Mouse (Mus musculus): ENCODE data around the gene Cd200r3. TPM values are rescaled to one million over a fixed set of nuclear protein-coding genes. Genes with fewer than 3 reads are reported as not detected.

Cd200r3 gene
- polyA plus RNA-seq, 1 experiment from 2014 or later = not detected

DNA sequence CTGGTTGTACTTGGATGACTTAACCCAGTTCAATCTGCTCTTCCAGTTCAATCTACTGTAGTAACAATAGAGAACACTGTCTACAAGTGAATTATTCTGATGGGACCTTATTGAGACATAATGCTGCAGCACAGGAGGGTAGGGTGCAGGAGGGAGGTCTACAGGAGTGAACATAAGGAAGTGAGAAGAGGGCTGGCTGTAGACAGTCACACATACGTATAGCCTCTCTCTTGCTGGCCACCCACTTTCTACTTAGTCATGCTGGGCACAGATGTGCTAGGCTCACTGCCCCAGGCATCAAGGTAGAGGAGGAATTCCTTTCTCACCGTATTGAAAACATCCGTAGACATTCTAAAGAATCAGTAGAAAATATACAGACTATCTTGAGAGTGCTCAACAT, 61.0 kb downstream of the Cd200r3 start:
- H3K4me1 ChIP-seq (ENCODE audit: control insufficient read depth, insufficient read depth, low read length) = no peaks in the 10 kb centered on the region
- WGBS = 69% methylated on average over 3 of the region's 3 CpGs
- H3K4me2 ChIP-seq = no peak overlapping the region

DNA sequence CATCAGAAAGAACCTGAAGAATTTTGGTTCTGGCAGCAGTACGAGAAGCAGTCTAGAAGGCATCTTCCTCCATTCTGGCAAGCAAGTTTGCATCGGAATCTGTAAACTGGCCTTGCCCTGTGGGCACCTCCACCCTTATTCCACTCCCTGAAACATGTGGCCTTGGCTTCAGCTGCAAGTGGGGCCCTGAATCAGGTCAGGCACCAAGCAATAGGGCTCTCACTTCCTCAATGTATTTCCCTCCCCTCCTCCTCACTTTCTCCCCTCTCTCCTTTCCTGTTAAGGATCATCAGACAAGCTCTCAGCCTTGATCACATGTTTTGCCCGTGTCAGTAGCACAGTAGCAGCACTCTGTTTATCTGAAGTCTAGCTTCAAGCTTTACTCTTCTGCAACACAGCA, 61.8 kb downstream of the Cd200r3 start:
- Histone ChIP-seq H3K4me3 (ENCODE audit: low read depth, low read length) (no peak overlapping the region), H3K9ac (ENCODE audit: low read length) (no peak overlapping the region), H3K27me3 (ENCODE audit: control insufficient read depth, insufficient read depth, low read length) (no peaks in the 10 kb centered on the region), H3K9me3 (ENCODE audit: control insufficient read depth, low read length) (no peaks in the 10 kb centered on the region), H3K4me2 (no peak overlapping the region), H3K4me1 (ENCODE audit: control insufficient read depth, insufficient read depth, low read length) (no peaks in the 10 kb centered on the region), H3K36me3 (ENCODE audit: control insufficient read depth, insufficient read depth, low read length) (no peaks in the 10 kb centered on the region), H3K27ac (ENCODE audit: low read depth, low read length) (no peak overlapping the region)
- WGBS = 72% methylated on average over 3 of the region's 3 CpGs
- no peak for ATAC-seq (ENCODE audit: low FRiP score)
- no peak for DNase-seq (ENCODE audit: low spot score, missing footprints)

More for the DNA sequence above, 61.0 kb downstream of the Cd200r3 start:
- Histone ChIP-seq H3K9ac (ENCODE audit: low read length) (no peak overlapping the region), H3K27ac (ENCODE audit: low read depth, low read length) (no peak overlapping the region), H3K9me3 (ENCODE audit: control insufficient read depth, low read length) (no peaks in the 10 kb centered on the region), H3K36me3 (ENCODE audit: control insufficient read depth, insufficient read depth, low read length) (no peaks in the 10 kb centered on the region), H3K27me3 (ENCODE audit: control insufficient read depth, insufficient read depth, low read length) (no peaks in the 10 kb centered on the region), H3K4me3 (ENCODE audit: low read depth, low read length) (no peak overlapping the region)
- ATAC-seq (ENCODE audit: low FRiP score) = no peak
- no peak for DNase-seq (ENCODE audit: low spot score, missing footprints)

DNA sequence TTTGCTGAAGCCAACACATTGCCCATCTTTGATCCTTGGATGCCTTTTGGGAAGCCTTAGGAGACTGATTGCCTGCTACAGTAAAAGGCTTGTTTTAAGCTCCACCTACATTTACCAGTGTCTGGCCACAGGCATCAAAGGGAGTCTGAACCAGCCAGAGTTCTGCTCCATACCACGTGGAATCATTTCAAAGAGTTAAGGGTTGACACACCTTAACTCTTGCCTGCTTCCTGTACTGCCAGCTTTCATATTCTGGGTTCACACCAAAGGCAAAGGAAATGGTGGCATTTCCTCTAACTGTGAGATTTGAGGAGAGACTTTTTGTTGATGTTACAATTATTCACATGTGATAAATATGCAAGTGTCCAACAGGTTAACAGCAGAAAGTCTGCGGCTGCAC, 63.5 kb downstream of the Cd200r3 start:
- WGBS = 79% methylated on average over 2 of the region's 2 CpGs
- Histone ChIP-seq H3K36me3 (ENCODE audit: control insufficient read depth, insufficient read depth, low read length) (no peaks in the 10 kb centered on the region), H3K4me3 (ENCODE audit: low read depth, low read length) (no peak overlapping the region), H3K27ac (ENCODE audit: low read depth, low read length) (no peak overlapping the region), H3K4me2 (no peak overlapping the region), H3K9ac (ENCODE audit: low read length) (no peak overlapping the region), H3K4me1 (ENCODE audit: control insufficient read depth, insufficient read depth, low read length) (no peaks in the 10 kb centered on the region), H3K27me3 (ENCODE audit: control insufficient read depth, insufficient read depth, low read length) (no peaks in the 10 kb centered on the region), H3K9me3 (ENCODE audit: control insufficient read depth, low read length) (no peaks in the 10 kb centered on the region)
- ATAC-seq (ENCODE audit: low FRiP score) (no peak), DNase-seq (ENCODE audit: low spot score, missing footprints) (no peak)

DNA sequence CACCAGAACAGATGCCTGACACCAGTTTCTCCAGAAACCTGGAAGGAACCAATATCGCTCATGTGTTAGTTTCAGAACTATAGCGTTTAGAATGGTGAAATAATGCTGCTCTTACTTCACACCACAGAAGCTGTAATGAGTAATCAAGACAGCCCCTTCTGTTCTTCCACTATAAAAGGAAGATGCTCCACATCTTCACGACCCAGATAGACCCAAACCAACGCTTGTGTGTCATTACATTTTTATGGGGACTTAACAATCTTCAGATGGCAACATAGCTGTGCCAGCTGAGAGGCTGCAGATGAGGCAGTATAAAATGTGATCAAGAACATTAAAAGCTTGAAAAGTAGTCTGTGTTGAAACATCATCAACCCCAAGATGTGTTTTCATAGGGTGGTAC, 64.3 kb downstream of the Cd200r3 start:
- no peaks in the 10 kb centered on the region for H3K9me3 ChIP-seq (ENCODE audit: control insufficient read depth, low read length)
- H3K27me3 ChIP-seq (ENCODE audit: control insufficient read depth, insufficient read depth, low read length) = no peaks in the 10 kb centered on the region
- no peaks in the 10 kb centered on the region for H3K4me1 ChIP-seq (ENCODE audit: control insufficient read depth, insufficient read depth, low read length)
- H3K4me2 ChIP-seq = no peak overlapping the region
- ATAC-seq (ENCODE audit: low FRiP score) (no peak), DNase-seq (ENCODE audit: low spot score, missing footprints) (no peak)
- H3K36me3 ChIP-seq (ENCODE audit: control insufficient read depth, insufficient read depth, low read length) = no peaks in the 10 kb centered on the region
- WGBS = 84% methylated on average over 4 of the region's 4 CpGs
- H3K27ac ChIP-seq (ENCODE audit: low read depth, low read length) = no peak overlapping the region
- H3K4me3 ChIP-seq (ENCODE audit: low read depth, low read length) = no peak overlapping the region
- H3K9ac ChIP-seq (ENCODE audit: low read length) = no peak overlapping the region

DNA sequence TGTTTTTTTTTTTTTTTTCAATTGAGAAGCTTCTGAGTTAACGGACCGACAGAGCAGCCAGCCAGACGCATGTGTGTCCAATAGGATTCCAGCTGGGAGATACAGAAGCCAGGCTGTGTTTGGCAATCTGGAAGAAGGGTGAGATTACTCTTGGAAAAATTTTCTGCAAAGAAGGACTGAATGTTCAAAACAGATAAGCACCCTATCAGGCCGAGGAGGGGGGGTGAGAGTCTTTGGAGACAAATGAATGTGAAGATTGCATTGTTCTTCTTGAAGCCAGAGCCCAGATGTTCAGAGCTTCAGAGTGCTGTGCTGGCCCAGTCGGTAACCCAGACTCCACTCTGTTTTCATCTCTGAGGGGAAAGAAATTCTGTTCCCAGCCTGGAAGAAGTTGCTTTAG, 66.2 kb downstream of the Cd200r3 start:
- H3K9ac ChIP-seq (ENCODE audit: low read length) = no peak overlapping the region

DNA sequence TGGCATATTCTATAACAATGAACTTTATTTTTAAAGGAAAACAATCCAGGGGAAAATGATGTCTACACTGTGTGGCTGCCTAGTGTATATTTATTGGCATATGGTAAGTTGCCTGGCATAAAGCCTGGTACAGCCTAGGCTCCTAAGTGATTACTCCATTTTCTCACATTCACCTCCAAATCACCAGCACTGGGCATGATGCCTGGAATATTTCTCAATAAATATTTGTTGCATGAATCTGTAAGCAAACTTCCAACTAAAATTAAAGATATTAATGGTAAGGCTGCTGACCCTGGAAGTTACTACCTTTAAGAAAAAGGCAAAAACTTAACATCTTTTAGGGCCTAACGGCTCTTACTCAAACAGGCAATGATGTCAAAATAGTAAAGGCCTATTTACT, 72.1 kb downstream of the Cd200r3 start:
- no peaks in the 10 kb centered on the region for H3K27me3 ChIP-seq (ENCODE audit: control insufficient read depth, insufficient read depth, low read length)
- H3K9ac ChIP-seq (ENCODE audit: low read length) = no peak overlapping the region
- H3K36me3 ChIP-seq (ENCODE audit: control insufficient read depth, insufficient read depth, low read length) = no peaks in the 10 kb centered on the region
- 89% methylated on average over 1 of the region's 1 CpGs for WGBS
- no peaks in the 10 kb centered on the region for H3K4me1 ChIP-seq (ENCODE audit: control insufficient read depth, insufficient read depth, low read length)
- DNase-seq (ENCODE audit: low spot score, missing footprints) = no peak
- no peak for ATAC-seq (ENCODE audit: low FRiP score)
- no peak overlapping the region for H3K4me2 ChIP-seq
- H3K9me3 ChIP-seq (ENCODE audit: control insufficient read depth, low read length) = no peaks in the 10 kb centered on the region
- no peak overlapping the region for H3K27ac ChIP-seq (ENCODE audit: low read depth, low read length)
- H3K4me3 ChIP-seq (ENCODE audit: low read depth, low read length) = no peak overlapping the region

More for the DNA sequence above, 66.2 kb downstream of the Cd200r3 start:
- Histone ChIP-seq H3K4me2 (no peak overlapping the region), H3K4me1 (ENCODE audit: control insufficient read depth, insufficient read depth, low read length) (no peaks in the 10 kb centered on the region), H3K4me3 (ENCODE audit: low read depth, low read length) (no peak overlapping the region), H3K9me3 (ENCODE audit: control insufficient read depth, low read length) (no peaks in the 10 kb centered on the region), H3K27ac (ENCODE audit: low read depth, low read length) (no peak overlapping the region), H3K27me3 (ENCODE audit: control insufficient read depth, insufficient read depth, low read length) (no peaks in the 10 kb centered on the region), H3K36me3 (ENCODE audit: control insufficient read depth, insufficient read depth, low read length) (no peaks in the 10 kb centered on the region)
- ATAC-seq (ENCODE audit: low FRiP score) = no peak
- no peak for DNase-seq (ENCODE audit: low spot score, missing footprints)
- 59% methylated on average over 5 of the region's 5 CpGs for WGBS

DNA sequence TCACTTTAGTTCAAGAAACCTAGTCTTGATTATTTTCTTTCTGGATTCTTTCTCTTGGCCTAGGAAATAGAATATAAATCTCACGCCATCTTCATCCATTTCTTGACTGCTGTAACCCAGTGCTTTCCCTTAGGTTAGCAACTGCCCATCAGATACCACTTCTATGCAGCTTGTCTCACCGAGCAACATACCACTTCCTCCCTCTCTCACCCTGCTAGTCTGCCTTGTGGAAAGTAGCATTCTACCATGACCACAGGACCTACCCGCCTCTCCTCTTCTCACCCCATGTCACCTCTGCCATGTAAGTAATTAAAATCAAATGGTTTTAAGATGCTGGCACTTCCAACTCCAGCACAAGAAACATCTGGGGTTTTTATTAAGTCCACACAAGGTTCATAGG, 73.0 kb downstream of the Cd200r3 start:
- Histone ChIP-seq H3K4me1 (ENCODE audit: control insufficient read depth, insufficient read depth, low read length) (no peaks in the 10 kb centered on the region), H3K9me3 (ENCODE audit: control insufficient read depth, low read length) (no peaks in the 10 kb centered on the region), H3K36me3 (ENCODE audit: control insufficient read depth, insufficient read depth, low read length) (no peaks in the 10 kb centered on the region), H3K4me2 (no peak overlapping the region), H3K27ac (ENCODE audit: low read depth, low read length) (no peak overlapping the region), H3K27me3 (ENCODE audit: control insufficient read depth, insufficient read depth, low read length) (no peaks in the 10 kb centered on the region), H3K4me3 (ENCODE audit: low read depth, low read length) (no peak overlapping the region), H3K9ac (ENCODE audit: low read length) (no peak overlapping the region)
- ATAC-seq (ENCODE audit: low FRiP score) = no peak
- WGBS = 81% methylated on average over 3 of the region's 3 CpGs
- no peak for DNase-seq (ENCODE audit: low spot score, missing footprints)

DNA sequence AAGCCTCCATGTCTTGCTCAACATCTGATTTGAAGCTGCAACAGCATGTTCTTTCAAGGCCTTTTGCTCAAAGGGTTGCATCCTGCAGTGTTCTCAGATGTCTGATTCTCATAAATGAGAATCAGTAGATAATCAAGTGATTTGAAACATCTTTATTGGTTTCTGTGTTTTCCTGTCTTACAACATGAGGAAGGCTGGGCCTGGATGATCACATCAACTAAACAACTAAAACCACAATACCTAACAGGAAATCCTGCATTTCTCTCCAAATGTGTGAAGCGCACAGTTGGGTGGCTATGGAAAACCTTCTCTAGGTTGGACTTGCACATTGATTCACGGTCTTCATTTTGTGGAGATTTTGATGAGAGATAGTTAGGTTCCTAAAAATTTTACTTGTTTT, 75.4 kb downstream of the Cd200r3 start:
- Histone ChIP-seq H3K9me3 (ENCODE audit: control insufficient read depth, low read length) (no peaks in the 10 kb centered on the region), H3K4me2 (no peak overlapping the region), H3K4me1 (ENCODE audit: control insufficient read depth, insufficient read depth, low read length) (no peaks in the 10 kb centered on the region), H3K4me3 (ENCODE audit: low read depth, low read length) (no peak overlapping the region), H3K9ac (ENCODE audit: low read length) (no peak overlapping the region), H3K27ac (ENCODE audit: low read depth, low read length) (no peak overlapping the region), H3K27me3 (ENCODE audit: control insufficient read depth, insufficient read depth, low read length) (no peaks in the 10 kb centered on the region), H3K36me3 (ENCODE audit: control insufficient read depth, insufficient read depth, low read length) (no peaks in the 10 kb centered on the region)
- ATAC-seq (ENCODE audit: low FRiP score) (no peak), DNase-seq (ENCODE audit: low spot score, missing footprints) (no peak)
- 86% methylated on average over 2 of the region's 2 CpGs for WGBS

DNA sequence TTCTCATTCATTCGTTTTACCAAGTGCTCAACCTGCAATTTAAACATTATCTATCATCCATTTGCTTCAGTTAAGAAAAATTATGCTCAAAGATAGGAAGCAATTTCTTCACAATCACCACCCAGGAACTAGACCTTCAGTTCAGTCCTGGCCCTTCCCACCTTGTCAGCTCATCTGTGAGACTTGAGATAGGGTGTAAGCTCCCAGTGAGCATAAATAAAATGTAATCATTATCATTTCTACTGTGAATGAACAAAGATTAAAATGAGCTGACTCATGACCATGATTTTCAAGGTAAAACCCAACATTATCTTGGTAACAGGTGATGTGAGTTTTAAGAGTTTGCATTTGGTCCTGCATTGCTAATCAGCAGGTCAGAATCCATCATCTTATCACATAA, 76.6 kb downstream of the Cd200r3 start:
- no peak overlapping the region for H3K4me2 ChIP-seq
- H3K36me3 ChIP-seq (ENCODE audit: control insufficient read depth, insufficient read depth, low read length) = no peaks in the 10 kb centered on the region
- no peaks in the 10 kb centered on the region for H3K9me3 ChIP-seq (ENCODE audit: control insufficient read depth, low read length)
- ATAC-seq (ENCODE audit: low FRiP score) (no peak), DNase-seq (ENCODE audit: low spot score, missing footprints) (no peak)
- WGBS = 72% methylated on average over 1 of the region's 1 CpGs
- no peak overlapping the region for H3K4me3 ChIP-seq (ENCODE audit: low read depth, low read length)
- no peaks in the 10 kb centered on the region for H3K4me1 ChIP-seq (ENCODE audit: control insufficient read depth, insufficient read depth, low read length)
- no peaks in the 10 kb centered on the region for H3K27me3 ChIP-seq (ENCODE audit: control insufficient read depth, insufficient read depth, low read length)
- no peak overlapping the region for H3K27ac ChIP-seq (ENCODE audit: low read depth, low read length)
- H3K9ac ChIP-seq (ENCODE audit: low read length) = no peak overlapping the region

All from midbrain, embryonic 11.5 days (tissue).